Mouse (Mus musculus): ENCODE measurements around the gene Arpc3. TPM values are rescaled to one million over a fixed set of nuclear protein-coding genes. Genes with fewer than 3 reads are reported as not detected.

The Arpc3 gene
- polyA plus RNA-seq, 1 experiment from 2014 or later: 51.8 TPM

DNA sequence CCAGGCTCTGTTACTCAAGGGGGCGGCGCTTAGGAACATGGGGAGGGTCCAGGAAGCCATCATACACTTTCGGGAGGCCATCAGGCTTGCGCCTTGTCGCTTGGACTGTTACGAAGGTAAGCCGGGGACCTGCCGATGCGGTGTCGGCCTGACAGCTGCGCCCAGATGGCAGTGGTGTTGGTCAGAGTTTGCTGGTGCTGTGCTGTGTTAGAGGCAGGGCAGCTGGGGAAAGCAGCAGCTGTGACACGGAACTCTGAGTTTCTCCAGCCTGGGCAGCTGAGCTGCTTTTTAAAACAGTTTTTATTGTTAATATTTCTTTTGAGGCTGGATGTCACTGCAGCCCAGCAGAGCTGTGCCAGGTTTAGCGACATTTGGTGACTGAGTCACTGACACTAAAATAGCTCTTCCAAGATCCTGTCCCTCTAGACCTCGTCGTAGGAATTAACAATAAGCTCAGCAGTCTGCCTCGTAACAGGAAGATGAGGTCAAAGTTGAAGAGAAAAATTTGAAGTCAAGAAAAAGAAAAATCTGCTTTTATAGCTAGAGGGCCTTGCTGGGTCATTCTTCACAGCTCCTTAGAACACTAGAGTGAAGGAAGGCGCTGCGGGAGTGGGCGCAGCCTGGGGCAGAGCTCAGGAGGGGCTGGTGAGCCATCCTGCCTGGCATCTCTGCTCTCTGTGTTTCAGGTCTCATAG is 47.9 kb downstream of the Arpc3 start:
- H3K27me3 ChIP-seq (replicated peaks; ENCODE audit: control insufficient read depth, insufficient read depth, low read length): no peaks in the 10 kb centered on the region
- H3K9me3 ChIP-seq (ENCODE audit: control insufficient read depth, low read length): no peaks in the 10 kb centered on the region
- 81% methylated on average over 19 of the region's 19 CpGs for WGBS
- peak; percentile 80; the same call in 1 of the 2 replicates for ATAC-seq (ENCODE audit: low read depth)
- H3K4me1 ChIP-seq (ENCODE audit: control insufficient read depth, insufficient read depth, low read length): no peaks in the 10 kb centered on the region
- peak; percentile 53 for DNase-seq (ENCODE audit: low spot score)
- H3K27ac ChIP-seq (replicated peaks; ENCODE audit: low read depth, low read length): peak overlapping the region; percentile 58
- H3K9ac ChIP-seq (ENCODE audit: low read depth, low read length): no peak overlapping the region
- peaks cover 100% of the 10 kb centered on the region for H3K36me3 ChIP-seq (ENCODE audit: control insufficient read depth, insufficient read depth, low read length)
- no peak overlapping the region for H3K4me2 ChIP-seq (ENCODE audit: low read depth, low read length)
- H3K4me3 ChIP-seq (ENCODE audit: low read depth, low read length): no peak overlapping the region

DNA sequence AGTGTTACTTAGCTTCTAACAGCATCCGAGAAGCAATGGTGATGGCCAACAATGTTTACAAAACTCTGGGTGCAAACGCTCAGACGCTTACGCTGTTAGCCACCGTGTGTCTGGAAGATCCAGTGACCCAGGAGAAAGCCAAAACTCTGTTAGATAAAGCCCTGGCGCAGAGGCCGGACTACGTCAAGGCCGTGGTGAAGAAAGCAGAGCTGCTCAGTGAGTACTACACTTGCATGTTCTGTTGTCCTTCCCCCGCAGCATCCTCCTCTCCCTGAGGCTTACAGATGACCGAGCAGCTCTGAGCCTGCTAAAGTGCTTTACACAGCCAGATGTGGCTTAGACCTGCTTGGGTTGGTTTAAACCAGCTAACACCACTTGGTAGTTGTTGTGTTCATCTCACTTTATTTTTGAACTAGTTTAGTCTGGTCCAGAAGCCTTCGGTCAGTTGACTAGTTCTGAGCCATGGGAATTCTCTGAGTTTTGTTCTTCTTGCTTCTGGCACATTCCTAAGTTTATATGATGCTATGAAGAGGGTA is 48.5 kb downstream of the Arpc3 start:
- Histone ChIP-seq H3K4me2 (ENCODE audit: low read depth, low read length) (no peak overlapping the region), H3K4me3 (ENCODE audit: low read depth, low read length) (no peak overlapping the region), H3K4me1 (ENCODE audit: control insufficient read depth, insufficient read depth, low read length) (no peaks in the 10 kb centered on the region), H3K9me3 (ENCODE audit: control insufficient read depth, low read length) (no peaks in the 10 kb centered on the region), H3K27ac (replicated peaks; ENCODE audit: low read depth, low read length) (0 out of 2 replicates have a peak overlapping the region, but pooled peaks have one; percentile 33), H3K27me3 (replicated peaks; ENCODE audit: control insufficient read depth, insufficient read depth, low read length) (no peaks in the 10 kb centered on the region), H3K9ac (ENCODE audit: low read depth, low read length) (no peak overlapping the region), H3K36me3 (ENCODE audit: control insufficient read depth, insufficient read depth, low read length) (peaks cover 100% of the 10 kb centered on the region)
- DNase-seq (ENCODE audit: low spot score): no peak
- 95% methylated on average over 12 of the region's 12 CpGs for WGBS
- ATAC-seq (ENCODE audit: low read depth): no peak

GRCm38 (mm10) chr5:122444492-122444891 is 52.8 kb downstream of the Arpc3 start:
- Histone ChIP-seq H3K27ac (replicated peaks; ENCODE audit: low read depth, low read length) (no peak overlapping the region), H3K9ac (ENCODE audit: low read depth, low read length) (no peak overlapping the region), H3K4me1 (ENCODE audit: control insufficient read depth, insufficient read depth, low read length) (no peaks in the 10 kb centered on the region), H3K27me3 (replicated peaks; ENCODE audit: control insufficient read depth, insufficient read depth, low read length) (no peaks in the 10 kb centered on the region), H3K4me3 (ENCODE audit: low read depth, low read length) (no peak overlapping the region), H3K9me3 (ENCODE audit: control insufficient read depth, low read length) (no peaks in the 10 kb centered on the region), H3K36me3 (ENCODE audit: control insufficient read depth, insufficient read depth, low read length) (peaks cover 79% of the 10 kb centered on the region), H3K4me2 (ENCODE audit: low read depth, low read length) (no peak overlapping the region)
- ATAC-seq (ENCODE audit: low read depth) (no peak), DNase-seq (ENCODE audit: low spot score) (no peak)
- 96% methylated on average over 10 of the region's 10 CpGs for WGBS

DNA sequence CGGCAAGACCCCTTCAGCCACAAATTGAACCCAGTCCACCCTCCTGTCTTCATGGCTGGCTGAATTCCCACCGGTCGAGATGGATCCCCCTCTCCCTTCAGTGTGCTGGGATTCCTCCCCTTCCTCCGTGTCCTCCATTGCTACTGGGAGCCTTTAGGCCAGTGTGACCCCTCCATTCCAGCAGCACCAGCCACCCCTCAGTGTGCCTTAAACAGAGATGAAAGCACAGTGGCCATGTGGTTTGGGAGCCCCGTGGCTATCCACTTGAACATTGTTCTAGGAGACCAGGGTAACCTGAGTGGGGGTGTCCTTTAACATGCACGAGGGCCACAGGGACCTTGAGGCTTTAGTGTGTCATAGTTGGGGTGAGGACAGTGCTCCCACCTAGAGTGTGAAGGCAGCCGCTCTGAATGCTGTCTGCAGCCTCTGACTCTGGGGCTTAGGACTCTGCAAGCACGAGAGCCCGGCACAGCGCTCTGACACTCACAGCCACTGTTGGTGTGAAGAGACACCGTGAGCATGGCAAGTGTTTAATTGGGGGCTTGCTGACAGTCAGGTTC is 53.5 kb downstream of the Arpc3 start:
- WGBS: 83% methylated on average over 11 of the region's 11 CpGs
- H3K9ac ChIP-seq (ENCODE audit: low read depth, low read length): no peak overlapping the region
- no peaks in the 10 kb centered on the region for H3K27me3 ChIP-seq (replicated peaks; ENCODE audit: control insufficient read depth, insufficient read depth, low read length)
- no peak overlapping the region for H3K4me2 ChIP-seq (ENCODE audit: low read depth, low read length)
- ATAC-seq (ENCODE audit: low read depth) (no peak), DNase-seq (ENCODE audit: low spot score) (no peak)
- no peak overlapping the region for H3K27ac ChIP-seq (replicated peaks; ENCODE audit: low read depth, low read length)
- H3K9me3 ChIP-seq (ENCODE audit: control insufficient read depth, low read length): no peaks in the 10 kb centered on the region
- H3K36me3 ChIP-seq (ENCODE audit: control insufficient read depth, insufficient read depth, low read length): peaks cover 77% of the 10 kb centered on the region
- no peak overlapping the region for H3K4me3 ChIP-seq (ENCODE audit: low read depth, low read length)
- H3K4me1 ChIP-seq (ENCODE audit: control insufficient read depth, insufficient read depth, low read length): no peaks in the 10 kb centered on the region

DNA sequence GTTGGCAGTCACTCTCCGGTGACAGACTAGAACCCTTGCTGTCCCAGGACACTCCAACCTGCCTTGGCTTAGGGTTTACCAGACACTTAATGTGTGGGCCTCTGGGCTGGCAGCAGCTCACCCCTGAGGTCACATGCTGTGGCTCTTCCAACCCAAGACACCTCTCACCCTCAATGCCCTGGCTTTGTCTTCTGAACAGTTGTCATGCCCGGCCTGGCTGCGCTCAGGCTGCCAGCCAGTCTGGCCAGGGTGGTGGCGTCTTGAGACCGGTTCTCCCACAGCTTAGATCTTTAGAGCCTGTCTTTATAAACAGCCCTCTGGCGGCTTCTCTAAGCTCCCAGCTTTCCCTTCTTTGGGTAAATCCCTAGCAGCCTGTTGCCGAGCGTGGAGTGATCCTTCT is 56.2 kb downstream of the Arpc3 start:
- Histone ChIP-seq H3K9me3 (ENCODE audit: control insufficient read depth, low read length) (no peaks in the 10 kb centered on the region), H3K27ac (replicated peaks; ENCODE audit: low read depth, low read length) (no peak overlapping the region), H3K4me2 (ENCODE audit: low read depth, low read length) (no peak overlapping the region), H3K4me3 (ENCODE audit: low read depth, low read length) (no peak overlapping the region), H3K36me3 (ENCODE audit: control insufficient read depth, insufficient read depth, low read length) (peaks cover 61% of the 10 kb centered on the region), H3K9ac (ENCODE audit: low read depth, low read length) (no peak overlapping the region), H3K4me1 (ENCODE audit: control insufficient read depth, insufficient read depth, low read length) (no peaks in the 10 kb centered on the region), H3K27me3 (replicated peaks; ENCODE audit: control insufficient read depth, insufficient read depth, low read length) (no peaks in the 10 kb centered on the region)
- ATAC-seq (ENCODE audit: low read depth) (no peak; the same call in 1 of the 2 replicates), DNase-seq (ENCODE audit: low spot score) (no peak)
- WGBS: 87% methylated on average over 8 of the region's 8 CpGs

DNA sequence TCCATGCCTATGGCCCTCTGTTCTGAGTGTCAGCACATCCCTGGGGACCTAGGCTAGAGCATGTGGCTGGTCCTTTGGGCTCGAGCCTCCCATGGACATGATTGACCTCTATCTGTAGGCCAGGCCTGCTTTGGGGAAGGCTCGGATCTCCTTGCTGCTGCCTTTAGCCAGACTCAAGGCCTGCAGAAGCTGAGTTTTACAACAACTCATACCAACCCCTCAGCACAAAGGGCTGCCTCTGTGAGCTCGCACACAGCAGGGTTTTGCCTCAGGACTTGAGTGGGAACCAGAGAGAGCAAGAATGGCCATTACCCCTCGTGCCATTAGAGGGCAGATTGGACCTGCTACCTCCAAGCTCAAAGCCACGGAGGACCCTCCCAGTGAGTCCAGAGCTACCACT is 57.2 kb downstream of the Arpc3 start:
- DNase-seq (ENCODE audit: low spot score): no peak
- H3K27ac ChIP-seq (replicated peaks; ENCODE audit: low read depth, low read length): no peak overlapping the region
- 78% methylated on average over 5 of the region's 5 CpGs for WGBS
- H3K4me3 ChIP-seq (ENCODE audit: low read depth, low read length): no peak overlapping the region
- no peaks in the 10 kb centered on the region for H3K27me3 ChIP-seq (replicated peaks; ENCODE audit: control insufficient read depth, insufficient read depth, low read length)
- ATAC-seq (ENCODE audit: low read depth): no peak
- no peak overlapping the region for H3K4me2 ChIP-seq (ENCODE audit: low read depth, low read length)
- peaks cover 61% of the 10 kb centered on the region for H3K36me3 ChIP-seq (ENCODE audit: control insufficient read depth, insufficient read depth, low read length)
- no peaks in the 10 kb centered on the region for H3K9me3 ChIP-seq (ENCODE audit: control insufficient read depth, low read length)
- H3K9ac ChIP-seq (ENCODE audit: low read depth, low read length): no peak overlapping the region
- H3K4me1 ChIP-seq (ENCODE audit: control insufficient read depth, insufficient read depth, low read length): no peaks in the 10 kb centered on the region

DNA sequence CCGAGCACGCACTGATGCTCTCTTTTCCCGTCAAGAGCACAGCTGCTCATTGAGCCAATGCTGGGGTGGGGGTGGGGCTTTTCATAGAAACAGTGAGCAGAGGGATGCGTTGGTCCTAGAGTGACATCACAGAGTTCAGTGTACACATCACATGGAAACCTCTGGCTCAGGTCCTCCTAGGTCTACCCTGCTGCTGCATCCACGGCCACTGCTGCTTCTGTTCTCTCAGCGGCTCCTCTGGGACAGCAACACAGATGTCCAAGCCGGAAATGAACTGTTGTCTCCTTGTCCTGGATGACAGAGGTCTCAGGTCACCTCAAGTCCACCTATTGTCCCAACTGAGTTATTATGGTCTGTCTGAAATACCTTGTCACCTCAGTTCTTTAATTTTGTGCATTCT is 58.3 kb downstream of the Arpc3 start:
- H3K4me3 ChIP-seq (ENCODE audit: low read depth, low read length): no peak overlapping the region

GRCm38 (mm10) chr5:122450913-122451317 is 59.2 kb downstream of the Arpc3 start:
- H3K4me3 ChIP-seq (ENCODE audit: low read depth, low read length): no peak overlapping the region
- H3K27me3 ChIP-seq (replicated peaks; ENCODE audit: control insufficient read depth, insufficient read depth, low read length): no peaks in the 10 kb centered on the region
- H3K36me3 ChIP-seq (ENCODE audit: control insufficient read depth, insufficient read depth, low read length): peaks cover 61% of the 10 kb centered on the region
- no peaks in the 10 kb centered on the region for H3K9me3 ChIP-seq (ENCODE audit: control insufficient read depth, low read length)
- WGBS: 74% methylated on average over 5 of the region's 5 CpGs
- H3K9ac ChIP-seq (ENCODE audit: low read depth, low read length): no peak overlapping the region
- no peak for ATAC-seq (ENCODE audit: low read depth)
- DNase-seq (ENCODE audit: low spot score): no peak
- no peaks in the 10 kb centered on the region for H3K4me1 ChIP-seq (ENCODE audit: control insufficient read depth, insufficient read depth, low read length)
- H3K27ac ChIP-seq (replicated peaks; ENCODE audit: low read depth, low read length): no peak overlapping the region
- H3K4me2 ChIP-seq (ENCODE audit: low read depth, low read length): no peak overlapping the region

More for the DNA sequence above, 58.3 kb downstream of the Arpc3 start:
- no peak overlapping the region for H3K9ac ChIP-seq (ENCODE audit: low read depth, low read length)
- WGBS: 58% methylated on average over 7 of the region's 7 CpGs
- peaks cover 61% of the 10 kb centered on the region for H3K36me3 ChIP-seq (ENCODE audit: control insufficient read depth, insufficient read depth, low read length)
- no peak overlapping the region for H3K4me2 ChIP-seq (ENCODE audit: low read depth, low read length)
- no peaks in the 10 kb centered on the region for H3K4me1 ChIP-seq (ENCODE audit: control insufficient read depth, insufficient read depth, low read length)
- no peaks in the 10 kb centered on the region for H3K27me3 ChIP-seq (replicated peaks; ENCODE audit: control insufficient read depth, insufficient read depth, low read length)
- no peak overlapping the region for H3K27ac ChIP-seq (replicated peaks; ENCODE audit: low read depth, low read length)
- no peaks in the 10 kb centered on the region for H3K9me3 ChIP-seq (ENCODE audit: control insufficient read depth, low read length)
- DNase-seq (ENCODE audit: low spot score) (no peak), ATAC-seq (ENCODE audit: low read depth) (no peak)

DNA sequence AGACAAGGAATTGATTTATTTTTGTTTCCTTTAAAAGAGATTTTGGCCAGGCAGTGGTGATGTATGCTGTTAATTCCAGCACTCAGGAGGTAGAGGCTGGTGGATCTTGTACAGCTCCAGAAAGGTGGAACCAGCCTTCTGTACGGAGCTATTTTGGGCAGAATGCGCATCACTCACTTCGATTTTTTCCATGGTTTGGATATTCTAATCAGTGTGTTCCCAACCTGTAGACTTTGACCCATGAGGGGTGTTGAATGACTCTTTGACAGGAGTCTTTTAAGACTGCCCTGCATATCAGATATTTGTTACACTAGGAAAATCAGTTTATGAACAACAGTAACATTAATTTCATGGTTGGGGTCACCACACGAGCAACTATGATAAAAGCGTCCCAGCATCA is 59.6 kb downstream of the Arpc3 start:
- H3K9me3 ChIP-seq (ENCODE audit: control insufficient read depth, low read length): no peaks in the 10 kb centered on the region
- DNase-seq (ENCODE audit: low spot score): no peak
- no peaks in the 10 kb centered on the region for H3K4me1 ChIP-seq (ENCODE audit: control insufficient read depth, insufficient read depth, low read length)
- H3K27ac ChIP-seq (replicated peaks; ENCODE audit: low read depth, low read length): no peak overlapping the region
- ATAC-seq (ENCODE audit: low read depth): no peak
- H3K9ac ChIP-seq (ENCODE audit: low read depth, low read length): no peak overlapping the region
- WGBS: 86% methylated on average over 5 of the region's 5 CpGs
- no peak overlapping the region for H3K4me2 ChIP-seq (ENCODE audit: low read depth, low read length)
- peaks cover 61% of the 10 kb centered on the region for H3K36me3 ChIP-seq (ENCODE audit: control insufficient read depth, insufficient read depth, low read length)
- H3K4me3 ChIP-seq (ENCODE audit: low read depth, low read length): no peak overlapping the region
- no peaks in the 10 kb centered on the region for H3K27me3 ChIP-seq (replicated peaks; ENCODE audit: control insufficient read depth, insufficient read depth, low read length)
